ENCODE assay signal across 20 mouse cellular contexts in genomic region chr3:100535902-100536301, GRCm38 (mm10).
"Had no signal": no experiment of that assay in that cellular context is flagged by ENCODE, and none has a peak within 500 bp of the region (broad histone marks: within the 10 kb centered on the region; RNA-seq: fewer than 3 reads in every experiment).

No protein-coding gene starts in this region.

- ATAC-seq: liver, postnatal 0 days; midbrain, embryonic 16.5 days had no signal

- H3K4me3 ChIP-seq: liver, embryonic 13.5 days; liver, embryonic 15.5 days; lung, embryonic 15.5 days; midbrain, embryonic 10.5 days; midbrain, embryonic 12.5 days; myocyte; neural tube, embryonic 13.5 days; neural tube, embryonic 15.5 days had no signal

- H3K9me3 ChIP-seq: liver, embryonic 13.5 days; liver, embryonic 15.5 days; lung, embryonic 15.5 days; midbrain, embryonic 10.5 days; midbrain, embryonic 12.5 days; neural tube, embryonic 13.5 days; neural tube, embryonic 15.5 days had no signal

- H3K4me1 ChIP-seq: lung, embryonic 15.5 days; midbrain, embryonic 12.5 days; neural tube, embryonic 13.5 days; neural tube, embryonic 15.5 days had no signal

- H3K27me3 ChIP-seq: liver, embryonic 13.5 days; lung, embryonic 15.5 days; midbrain, embryonic 12.5 days; neural tube, embryonic 13.5 days; neural tube, embryonic 15.5 days had no signal

- DNase-seq: liver, embryonic 13.5 days; liver, postnatal 0 days; midbrain, embryonic 14.5 days; retina, postnatal 1 day; right cerebral cortex, adult 18-20 months; right cerebral cortex, postnatal 25 days; right cerebral cortex, postnatal 4 days; spleen, adult 18-20 months; thymus, adult 2 months; thymus, postnatal 25 days; thymus, postnatal 4 days had no signal

- H3K9ac ChIP-seq: liver, embryonic 13.5 days; liver, embryonic 15.5 days; liver, postnatal 0 days; lung, embryonic 15.5 days; midbrain, embryonic 12.5 days; neural tube, embryonic 13.5 days; neural tube, embryonic 15.5 days had no signal

- H3K36me3 ChIP-seq: liver, embryonic 13.5 days; liver, embryonic 15.5 days; lung, embryonic 15.5 days; midbrain, embryonic 10.5 days; midbrain, embryonic 12.5 days; neural tube, embryonic 13.5 days; neural tube, embryonic 15.5 days had no signal

- H3K4me2 ChIP-seq: liver, embryonic 11.5 days; liver, embryonic 13.5 days; liver, embryonic 15.5 days; lung, embryonic 15.5 days; midbrain, embryonic 12.5 days; neural tube, embryonic 13.5 days; neural tube, embryonic 15.5 days had no signal

- H3K27ac ChIP-seq: liver, embryonic 13.5 days; liver, embryonic 15.5 days; lung, embryonic 15.5 days; midbrain, embryonic 12.5 days; neural tube, embryonic 13.5 days; neural tube, embryonic 15.5 days had no signal
